Mouse (Mus musculus): Measurements from ENCODE around the gene Sult2b1. TPM values are rescaled to one million over a fixed set of nuclear protein-coding genes. Genes with fewer than 3 reads are reported as not detected.

Sult2b1 gene
- polyA plus RNA-seq (2012; rRNA removed), result 1.00 and 1.4 TPM in 2 replicates

GRCm38 (mm10) chr7:45784524-45785372, at the start of gene Sult2b1:
Gene Sult2b1 (minus strand): TSS chr7:45784669.

GRCm38 (mm10) chr7:45830427-45831127, 46.1 kb upstream of the Sult2b1 start, which contains the start of gene Grwd1:
Gene Grwd1 (minus strand): TSS chr7:45830944.

GRCm38 (mm10) chr7:45824598-45824997, 40.1 kb upstream of the Sult2b1 start, which contains the start of gene Kcnj14:
Gene Kcnj14 (minus strand): TSS chr7:45824782.

GRCm38 (mm10) chr7:45813787-45814779, 29.6 kb upstream of the Sult2b1 start, which contains the start of gene Cyth2:
Gene Cyth2 (minus strand): TSS chr7:45814581.

GRCm38 (mm10) chr7:45783511-45784091, 868 bp downstream of the Sult2b1 start, which contains the start of gene Lmtk3:
Gene Lmtk3 (plus strand): TSS chr7:45783738.

GRCm38 (mm10) chr7:45725713-45726112, 58.8 kb downstream of the Sult2b1 start, which contains the start of gene Spaca4:
Gene Spaca4 (minus strand): TSS chr7:45725813.

GRCm38 (mm10) chr7:45720413-45721233, 63.8 kb downstream of the Sult2b1 start, which contains the start of gene Fam83e:
Gene Fam83e (plus strand): TSS chr7:45721212.

GRCm38 (mm10) chr7:45717918-45718297, 66.6 kb downstream of the Sult2b1 start, which contains the start of gene Sphk2:
Gene Sphk2 (minus strand): TSS chr7:45718002.

GRCm38 (mm10) chr7:45715090-45715708, 69.3 kb downstream of the Sult2b1 start, which contains the start of gene Rpl18:
Gene Rpl18 (plus strand): TSS chr7:45715457.

GRCm38 (mm10) chr7:45704730-45705442, 79.6 kb downstream of the Sult2b1 start, which contains the start of gene Dbp:
Gene Dbp (plus strand): TSS chr7:45705088.

GRCm38 (mm10) chr7:45699523-45700141, 84.8 kb downstream of the Sult2b1 start, which contains the start of gene Car11:
Gene Car11 (plus strand): TSS chr7:45699843.

GRCm38 (mm10) chr7:45693921-45694591, 90.4 kb downstream of the Sult2b1 start, which contains the start of gene Sec1:
Gene Sec1 (minus strand): TSS chr7:45694402.

GRCm38 (mm10) chr7:45683396-45684050, 100.9 kb downstream of the Sult2b1 start, which contains the start of gene Ntn5:
Gene Ntn5 (plus strand): TSS chr7:45684022.

